Comparison of ENCODE assay signal across 22 mouse cellular contexts in the genomic region with DNA sequence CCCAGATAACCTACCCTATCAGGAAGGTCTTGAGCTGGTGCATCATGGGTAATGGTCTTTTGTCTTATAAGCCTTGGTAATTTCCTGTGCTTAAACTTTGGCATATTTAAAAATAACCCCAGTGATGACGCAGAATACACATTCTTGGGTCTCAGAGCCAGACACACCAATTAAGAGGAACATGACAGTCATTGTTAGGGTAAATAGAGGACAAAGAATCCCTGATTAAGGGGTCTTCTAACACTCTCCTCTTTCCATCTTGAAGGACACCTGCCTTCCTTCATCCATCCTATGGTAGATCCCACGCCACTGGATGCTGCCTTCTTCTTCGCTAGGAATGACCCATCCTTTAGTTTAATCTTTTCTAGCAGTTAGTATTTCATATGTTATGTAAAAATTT. TPM values are rescaled to one million over a fixed set of nuclear protein-coding genes. Genes with fewer than 3 reads are reported as not detected.
A peak's percentile ranks its signal among the peaks of the same experiment; 100 is the strongest.
DNase-seq lines count a peak whose midpoint lies in the region; ATAC-seq and TF ChIP-seq lines count a peak whose summit lies in the region.
"Had no signal": no experiment of that assay in that cellular context is flagged by ENCODE, and none has a peak within 500 bp of the region (broad histone marks: within the 10 kb centered on the region; RNA-seq: fewer than 3 reads in every experiment).

No protein-coding gene starts in this region.

- H3K4me3 ChIP-seq in kidney, embryonic 15.5 days (replicated peaks), result no peak overlapping the region
- no peak overlapping the region for H3K4me3 ChIP-seq in brown adipose tissue, adult 24 weeks (ENCODE audit: insufficient read depth, low read depth, low read length)
- no peak overlapping the region for H3K4me3 ChIP-seq in myocyte
- H3K4me3 ChIP-seq in stomach, embryonic 16.5 days (replicated peaks; ENCODE audit: low read length), result no peak overlapping the region
- H3K4me3 ChIP-seq: embryonic facial prominence, embryonic 13.5 days; forebrain, embryonic 13.5 days; heart, embryonic 15.5 days; hindbrain, embryonic 13.5 days had no signal

- ATAC-seq in kidney, embryonic 15.5 days (replicated peaks; ENCODE audit: low FRiP score), result no peak
- ATAC-seq in stomach, embryonic 16.5 days (ENCODE audit: insufficient read depth, low FRiP score), result no peak
- ATAC-seq: forebrain, embryonic 13.5 days; forebrain, postnatal 0 days; hindbrain, postnatal 0 days had no signal

- no peak for DNase-seq in kidney, postnatal 10 days
- no peak for DNase-seq in adrenal gland, postnatal 14 days
- no peak for DNase-seq in lung, adult 18-20 months
- DNase-seq in adrenal gland, postnatal 36 days, result no peak
- DNase-seq: adrenal gland, postnatal 10 days; cerebellum, adult 11-12 months; cerebellum, adult 9-10 months; cerebellum, postnatal 36 days; forebrain, postnatal 0 days; gastrocnemius, postnatal 36 days; heart, postnatal 14 days had no signal

- TF ChIP-seq POLR2A in myocyte (IDR thresholded peaks at IDR 0.05; ENCODE audit: insufficient read length, low read depth), result no peak

- no peak overlapping the region for H3ac ChIP-seq in myocyte (ENCODE audit: control insufficient read depth, insufficient read length)

- H3K9ac ChIP-seq in kidney, embryonic 15.5 days, result no peak overlapping the region
- no peak overlapping the region for H3K9ac ChIP-seq in stomach, embryonic 16.5 days (ENCODE audit: low read length)
- H3K9ac ChIP-seq: embryonic facial prominence, embryonic 13.5 days; forebrain, embryonic 13.5 days; forebrain, postnatal 0 days; heart, embryonic 15.5 days; hindbrain, embryonic 13.5 days had no signal

- WGBS in kidney, embryonic 15.5 days, result 95% methylated on average over 3 of the region's 3 CpGs
- 89% methylated on average over 3 of the region's 3 CpGs for WGBS in stomach, embryonic 16.5 days

- H3K79me2 ChIP-seq in myocyte (ENCODE audit: control insufficient read depth, insufficient read depth), result peaks cover 28% of the 10 kb centered on the region

- no peak overlapping the region for H3K4me2 ChIP-seq in kidney, embryonic 15.5 days
- peak overlapping the region; percentile 73 for H3K4me2 ChIP-seq in myocyte (ENCODE audit: low read depth)
- H3K4me2 ChIP-seq in stomach, embryonic 16.5 days (ENCODE audit: low read depth, low read length), result no peak overlapping the region
- H3K4me2 ChIP-seq: embryonic facial prominence, embryonic 13.5 days; forebrain, embryonic 13.5 days; heart, embryonic 11.5 days; heart, embryonic 15.5 days; hindbrain, embryonic 13.5 days had no signal

- 0 out of 2 replicates have a peak overlapping the region, but pooled peaks have one; percentile 85 for H3K27ac ChIP-seq in kidney, embryonic 15.5 days
- peak overlapping the region; percentile 49; the same call in 1 of the 2 replicates for H3K27ac ChIP-seq in brown adipose tissue, adult 24 weeks (replicated peaks; ENCODE audit: low read depth, low read length)
- peak overlapping the region; percentile 85; the same call in 1 of the 2 replicates for H3K27ac ChIP-seq in stomach, embryonic 16.5 days (ENCODE audit: low read length)
- H3K27ac ChIP-seq: embryonic facial prominence, embryonic 13.5 days; forebrain, embryonic 13.5 days; hindbrain, embryonic 13.5 days had no signal

- peaks cover 75% of the 10 kb centered on the region for H3K4me1 ChIP-seq in kidney, embryonic 15.5 days
- peaks cover 44% of the 10 kb centered on the region for H3K4me1 ChIP-seq in brown adipose tissue, adult 24 weeks (ENCODE audit: control insufficient read depth, insufficient read depth, insufficient read length, low read length)
- peaks cover 12% of the 10 kb centered on the region for H3K4me1 ChIP-seq in stomach, embryonic 16.5 days (ENCODE audit: control insufficient read depth, insufficient read depth, low read length)
- H3K4me1 ChIP-seq: forebrain, embryonic 13.5 days had no signal

- no peaks in the 10 kb centered on the region for H3K27me3 ChIP-seq in kidney, embryonic 15.5 days
- H3K27me3 ChIP-seq in myocyte (ENCODE audit: control insufficient read depth, insufficient read depth, insufficient read length), result no peaks in the 10 kb centered on the region
- no peaks in the 10 kb centered on the region for H3K27me3 ChIP-seq in stomach, embryonic 16.5 days (ENCODE audit: control insufficient read depth, insufficient read depth, low read length)
- H3K27me3 ChIP-seq: embryonic facial prominence, embryonic 13.5 days; forebrain, embryonic 13.5 days; heart, embryonic 15.5 days; hindbrain, embryonic 13.5 days had no signal

- H3K36me3 ChIP-seq in kidney, embryonic 15.5 days, result 0 out of 2 replicates have a peak, but pooled peaks cover under 1% of the 10 kb centered on the region
- no peaks in the 10 kb centered on the region for H3K36me3 ChIP-seq in myocyte (ENCODE audit: control insufficient read depth, insufficient read depth)
- no peaks in the 10 kb centered on the region for H3K36me3 ChIP-seq in stomach, embryonic 16.5 days (ENCODE audit: control insufficient read depth, insufficient read depth, low read length)
- H3K36me3 ChIP-seq: G1E; heart, embryonic 15.5 days had no signal

- no peaks in the 10 kb centered on the region for H3K9me3 ChIP-seq in kidney, embryonic 15.5 days (replicated peaks)
- no peaks in the 10 kb centered on the region for H3K9me3 ChIP-seq in stomach, embryonic 16.5 days (replicated peaks; ENCODE audit: control insufficient read depth, low read length)
- H3K9me3 ChIP-seq: embryonic facial prominence, embryonic 13.5 days; forebrain, embryonic 13.5 days; heart, embryonic 15.5 days; hindbrain, embryonic 13.5 days had no signal

TF ChIP-seq in myocyte, 11 proteins besides CTCF, POLR2A, EP300 and RAD21:
- TF ChIP-seq CEBPB (IDR thresholded peaks at IDR 0.05; ENCODE audit: insufficient read depth, poor library complexity, severe bottlenecking), result no peak
- TF ChIP-seq USF1 (IDR thresholded peaks at IDR 0.05; ENCODE audit: low read depth), result no peak
- TF ChIP-seq REST (IDR thresholded peaks at IDR 0.05; ENCODE audit: insufficient read depth, insufficient read length), result no peak
- TF ChIP-seq TCF12 (IDR thresholded peaks at IDR 0.05; ENCODE audit: insufficient read depth, poor library complexity, severe bottlenecking), result no peak
- no peak for TF ChIP-seq MYOD1 (IDR thresholded peaks at IDR 0.05; ENCODE audit: control insufficient read depth in 1 of 3, insufficient read length in 2 of 3, low read depth in 2 of 3)
- TF ChIP-seq MYOG (IDR thresholded peaks at IDR 0.05; ENCODE audit: control insufficient read depth in 1 of 3, insufficient read depth in 1 of 3, insufficient read length in 2 of 3, low read depth in 2 of 3), result no peak
- no peak for TF ChIP-seq POLR2AphosphoS2 (IDR thresholded peaks at IDR 0.05; ENCODE audit: insufficient read length, low read depth)
- TF ChIP-seq MAX (IDR thresholded peaks at IDR 0.05; ENCODE audit: low read depth), result no peak
- TF ChIP-seq TCF3 (IDR thresholded peaks at IDR 0.05; ENCODE audit: insufficient read length, low read depth), result no peak
- no peak for TF ChIP-seq SRF (IDR thresholded peaks at IDR 0.05; ENCODE audit: control insufficient read depth, insufficient read length, low read depth)

RNA-seq across cellular contexts. Expression of a gene that starts 53.4 kb away (rescaled TPM):
- polyA plus RNA-seq in kidney, embryonic 15.5 days (2015; fragmentation: Nextera tagmentation; extraction: Ambion mirVana), result 3.1 and 7.2 TPM in 2 replicates
- 0.38 TPM in 1 of 2 replicates, not detected in the other for polyA plus RNA-seq in brown adipose tissue, adult 24 weeks (2012; ENCODE audit: insufficient read depth, insufficient read length, missing spikeins)
- polyA plus RNA-seq in myocyte (2012; fragmentation: generic; extraction: Trizol), result 0.38 TPM
- polyA plus RNA-seq in stomach, embryonic 16.5 days (2015; fragmentation: Nextera tagmentation; extraction: Ambion mirVana), result 4.9 and 7.1 TPM in 2 replicates
- total RNA-seq in adrenal gland, postnatal 14 days (2021), result 3.2 and 5.4 TPM in 2 replicates
- 1 to 10 TPM; 6.2 to 7.5 TPM for total RNA-seq in adrenal gland, postnatal 36 days (2021)
- polyA plus RNA-seq: G1E had no signal
